Mouse (Mus musculus): Measurements from ENCODE around the gene Crtap. TPM values are rescaled to one million over a fixed set of nuclear protein-coding genes. Genes with fewer than 3 reads are reported as not detected.
"Not testable (repeated sequence)": the region's sequence is repeated elsewhere in the genome, so short reads cannot be mapped to it uniquely, and the experiment has no call there.

Gene Crtap
- polyA plus RNA-seq, 1 experiment: 15.5 TPM

- no peak for DNase-seq (ENCODE audit: extremely low spot score in 1 of 2, low spot score in 1 of 2)
Observed at GRCm38 (mm10) chr9:114399680-114400079, 9.2 kb upstream of the Crtap start.

GRCm38 (mm10) chr9:114395258-114395657 is 4.8 kb upstream of the Crtap start:
- no peak for DNase-seq (ENCODE audit: extremely low spot score in 1 of 2, low spot score in 1 of 2)

- DNase-seq (ENCODE audit: extremely low spot score in 1 of 2, low spot score in 1 of 2): no peak
Observed at GRCm38 (mm10) chr9:114394677-114395076, 4.2 kb upstream of the Crtap start.

GRCm38 (mm10) chr9:114394136-114394535 is 3.7 kb upstream of the Crtap start:
- not testable (repeated sequence) for DNase-seq (ENCODE audit: extremely low spot score in 1 of 2, low spot score in 1 of 2)

GRCm38 (mm10) chr9:114390749-114391075 is 237 bp upstream of the Crtap start:
- DNase-seq (ENCODE audit: extremely low spot score in 1 of 2, low spot score in 1 of 2): no peak

- DNase-seq (ENCODE audit: extremely low spot score in 1 of 2, low spot score in 1 of 2): no peak
Observed at GRCm38 (mm10) chr9:114389371-114389904, 1.0 kb downstream of the Crtap start.

- no peak for DNase-seq (ENCODE audit: extremely low spot score in 1 of 2, low spot score in 1 of 2)
Observed at GRCm38 (mm10) chr9:114388701-114389370, 1.6 kb downstream of the Crtap start.

GRCm38 (mm10) chr9:114388288-114388687 is 2.2 kb downstream of the Crtap start:
- DNase-seq (ENCODE audit: extremely low spot score in 1 of 2, low spot score in 1 of 2): no peak

GRCm38 (mm10) chr9:114387086-114387485 is 3.4 kb downstream of the Crtap start:
- DNase-seq (ENCODE audit: extremely low spot score in 1 of 2, low spot score in 1 of 2): no peak

GRCm38 (mm10) chr9:114385160-114385559 is 5.3 kb downstream of the Crtap start:
- no peak for DNase-seq (ENCODE audit: extremely low spot score in 1 of 2, low spot score in 1 of 2)

- no peak for DNase-seq (ENCODE audit: extremely low spot score in 1 of 2, low spot score in 1 of 2)
Observed at GRCm38 (mm10) chr9:114384691-114385090, 5.8 kb downstream of the Crtap start.

GRCm38 (mm10) chr9:114382936-114383710 is 7.4 kb downstream of the Crtap start:
- DNase-seq (ENCODE audit: extremely low spot score in 1 of 2, low spot score in 1 of 2): no peak

- peak in 1 of 2 experiments; percentile 65 for DNase-seq (ENCODE audit: extremely low spot score in 1 of 2, low spot score in 1 of 2)
Observed at GRCm38 (mm10) chr9:114380881-114381733, 9.4 kb downstream of the Crtap start.

GRCm38 (mm10) chr9:114379871-114380270 is 10.6 kb downstream of the Crtap start:
- DNase-seq (ENCODE audit: extremely low spot score in 1 of 2, low spot score in 1 of 2): no peak

GRCm38 (mm10) chr9:114377168-114377567 is 13.3 kb downstream of the Crtap start:
- no peak for DNase-seq (ENCODE audit: extremely low spot score in 1 of 2, low spot score in 1 of 2)

- no peak for DNase-seq (ENCODE audit: extremely low spot score in 1 of 2, low spot score in 1 of 2)
Observed at GRCm38 (mm10) chr9:114375276-114375962, 15.1 kb downstream of the Crtap start.

- DNase-seq (ENCODE audit: extremely low spot score in 1 of 2, low spot score in 1 of 2): peak in 1 of 2 experiments; percentile 11
Observed at GRCm38 (mm10) chr9:114371717-114372116, 18.8 kb downstream of the Crtap start.

- DNase-seq (ENCODE audit: extremely low spot score in 1 of 2, low spot score in 1 of 2): peak in 1 of 2 experiments; percentile 15
Observed at GRCm38 (mm10) chr9:114369389-114369788, 21.1 kb downstream of the Crtap start.

GRCm38 (mm10) chr9:114368471-114368858 is 22.0 kb downstream of the Crtap start:
- no peak for DNase-seq (ENCODE audit: extremely low spot score in 1 of 2, low spot score in 1 of 2)

GRCm38 (mm10) chr9:114367783-114368470 is 22.5 kb downstream of the Crtap start:
- peak; percentile 50 to 91 for DNase-seq (ENCODE audit: extremely low spot score in 1 of 2, low spot score in 1 of 2)

Data from frontal cortex, adult 2 months (tissue).